Mouse (Mus musculus): ENCODE measurements around the gene Ptpra.

DNA sequence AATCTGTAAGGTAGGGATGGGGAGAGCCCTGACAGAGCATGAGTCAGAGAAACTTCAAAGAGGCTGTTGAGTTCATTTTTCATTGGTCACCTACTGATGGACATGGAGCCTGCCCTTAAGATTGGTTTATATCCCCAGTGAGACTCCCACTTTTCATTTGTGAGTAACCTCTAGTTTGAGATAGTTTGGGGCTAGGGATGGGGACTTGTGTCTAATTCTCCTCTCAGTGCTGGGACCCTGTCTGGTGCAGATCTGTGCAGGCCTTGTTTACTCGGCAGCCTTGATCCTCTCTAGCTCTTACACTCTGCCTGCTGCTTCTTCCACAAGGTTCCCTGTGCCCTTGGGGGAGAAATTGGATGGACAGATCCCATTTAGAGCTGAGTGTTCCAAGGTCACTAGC, 34.1 kb downstream of the Ptpra start:
- TF ChIP-seq POLR2A (IDR thresholded peaks at IDR 0.05; ENCODE audit: insufficient read length, low read depth) (no peak), E2F4 (IDR thresholded peaks at IDR 0.05; ENCODE audit: insufficient read depth) (no peak), CEBPB (IDR thresholded peaks at IDR 0.05; ENCODE audit: insufficient read depth, poor library complexity, severe bottlenecking) (no peak), USF1 (IDR thresholded peaks at IDR 0.05; ENCODE audit: low read depth) (no peak), MYOG (IDR thresholded peaks at IDR 0.05; ENCODE audit: control insufficient read depth in 1 of 3, insufficient read depth in 1 of 3, insufficient read length in 2 of 3, low read depth in 2 of 3) (no peak)

Measured in myocyte (in vitro differentiated cells).